Mouse (Mus musculus) lung, postnatal 14 days (tissue): ENCODE measurements at regions not wholly inside any gene's neighbourhood (a gene's known extent, or its start where the extent isn't known, plus 50 kb on each side); places are given as distances from the start of the nearest gene placed in this dataset.

Experiments
- DNase-seq: peaks from one replicate; pipeline ENCODE4 v3.0.0; 2021

DNA sequence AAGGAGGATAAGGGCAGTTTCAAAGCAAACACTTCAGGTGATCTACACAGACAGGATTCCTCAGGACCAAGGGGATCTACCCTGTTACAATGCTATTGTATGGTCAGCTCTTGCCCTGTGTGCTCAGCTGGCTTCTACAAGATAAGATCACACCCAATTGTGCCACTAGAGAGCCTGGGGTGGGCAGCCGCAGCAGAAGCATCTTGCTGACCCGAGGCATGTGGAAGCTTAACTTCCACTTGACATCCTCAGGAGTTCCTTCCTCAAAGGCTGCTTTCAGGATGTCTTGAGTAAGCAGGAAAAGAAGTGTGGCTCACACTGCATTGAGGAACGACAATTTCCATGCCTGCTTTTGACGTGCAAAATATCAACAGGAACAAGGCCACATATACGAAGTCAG lies 222.8 kb upstream of the Gpc5 start:
- no peak for DNase-seq

DNA sequence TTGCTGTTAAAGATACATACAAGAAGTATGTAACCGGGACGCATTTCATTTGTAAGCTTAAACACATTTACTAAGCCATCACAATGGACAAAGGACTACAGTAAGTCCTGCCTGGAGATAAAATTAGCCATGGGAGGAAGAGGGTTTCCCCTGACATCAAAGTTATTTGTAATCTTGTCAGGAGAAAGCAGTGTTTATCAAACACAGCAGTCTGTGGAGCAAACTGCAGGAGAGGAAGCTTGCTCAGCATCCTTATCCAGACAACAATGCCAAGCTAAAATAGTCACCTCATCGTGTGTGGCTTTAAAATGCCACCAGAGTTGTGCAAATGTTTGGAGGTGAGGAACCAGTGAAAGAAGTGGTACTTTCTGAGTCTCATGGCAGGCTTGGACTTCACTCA lies 216.9 kb upstream of the Gpc5 start:
- no peak for DNase-seq

DNA sequence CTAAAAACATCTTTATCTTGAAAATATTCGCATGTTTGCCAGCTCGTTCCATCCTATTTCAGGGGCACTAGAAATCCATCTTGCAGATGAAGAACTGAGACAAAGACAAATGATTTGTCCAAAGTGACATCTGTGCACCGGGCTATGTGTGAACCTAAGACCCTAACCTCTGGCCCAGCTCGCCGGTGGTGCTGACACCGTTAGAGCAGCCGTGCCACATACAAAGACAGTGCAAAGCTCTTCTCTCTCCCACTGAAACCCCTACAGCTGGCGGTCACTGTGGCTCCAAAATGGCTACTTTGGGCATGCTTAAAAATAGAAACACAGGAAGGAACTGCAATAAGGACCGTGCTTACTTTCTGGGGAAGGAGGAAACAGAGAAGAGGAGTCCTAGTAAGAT lies 215.6 kb upstream of the Gpc5 start:
- no peak for DNase-seq

DNA sequence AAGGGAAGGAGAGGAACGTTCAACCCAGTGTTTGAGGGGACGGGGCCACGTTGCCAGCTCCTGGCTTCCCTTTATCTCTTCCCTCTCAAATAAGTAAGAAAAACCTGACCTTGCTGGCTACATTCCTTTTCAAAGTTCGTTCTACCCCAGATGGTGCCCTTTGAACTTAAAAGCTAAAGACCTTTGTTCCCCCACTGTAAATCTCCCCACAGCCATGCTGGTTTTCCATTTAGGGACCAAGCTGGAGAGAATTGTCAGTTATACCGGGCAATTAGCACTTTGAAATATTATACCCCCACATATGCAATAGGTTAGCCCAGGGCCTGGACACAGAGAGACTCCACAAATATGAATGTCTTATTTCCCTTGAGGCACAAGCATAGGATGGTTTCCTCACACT lies 214.5 kb upstream of the Gpc5 start:
- DNase-seq: no peak

DNA sequence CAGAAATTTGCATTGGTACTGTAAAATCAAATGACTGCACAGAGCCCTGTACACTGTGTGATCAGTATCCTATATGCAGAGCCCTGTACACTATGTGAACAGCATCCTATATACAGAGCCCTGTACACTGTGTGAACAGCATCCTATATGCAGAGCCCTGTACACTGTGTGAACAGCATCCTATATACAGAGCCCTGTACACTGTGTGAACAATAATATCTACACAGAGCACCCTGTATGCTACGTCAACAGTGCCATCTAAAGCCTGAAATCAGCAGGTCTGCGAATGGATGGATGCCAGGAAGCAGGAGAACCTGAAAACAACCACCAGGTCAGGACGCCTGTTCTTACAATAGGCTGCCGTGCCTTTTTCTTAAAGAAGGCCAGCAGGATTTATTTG lies 211.7 kb upstream of the Gpc5 start:
- DNase-seq: no peak

DNA sequence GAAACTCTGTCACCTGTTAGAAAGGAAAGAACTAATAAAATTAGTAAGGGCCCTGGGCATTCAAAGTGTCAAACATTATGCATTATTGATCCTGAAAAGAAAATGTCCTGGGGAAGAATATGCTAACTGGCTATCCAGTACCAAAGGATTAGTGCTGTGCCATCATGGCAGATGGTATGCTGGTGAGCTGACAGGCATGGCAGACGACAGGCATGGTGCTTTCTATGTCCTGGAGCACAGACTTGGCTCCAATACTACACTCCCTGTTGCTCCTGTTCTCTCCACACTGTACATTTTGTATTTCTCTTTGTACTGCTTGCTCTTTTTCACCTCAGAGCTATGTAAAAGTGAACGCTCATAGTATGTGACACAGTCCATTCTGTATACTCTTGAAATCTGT lies 187.9 kb upstream of the Gpc5 start:
- no peak for DNase-seq

DNA sequence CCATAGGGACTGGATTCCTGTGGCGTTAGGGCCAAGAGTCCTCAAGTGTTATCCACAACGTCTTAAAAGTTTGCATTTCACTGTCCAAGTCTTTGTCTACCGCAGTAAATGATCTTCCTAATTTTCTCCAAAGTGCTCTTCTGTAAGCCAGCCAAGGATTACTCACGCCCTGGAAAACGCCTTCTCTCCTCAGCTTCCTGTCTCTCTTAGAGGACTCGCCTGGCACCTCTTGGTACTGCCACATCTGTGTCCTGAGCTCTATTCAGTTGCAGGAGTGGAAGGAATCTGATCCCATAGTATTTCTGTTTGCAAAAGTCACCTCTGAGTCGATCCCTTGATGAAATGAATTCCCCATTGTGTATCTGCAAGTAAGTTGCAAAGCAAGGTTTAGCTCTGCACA lies 179.7 kb upstream of the Gpc5 start:
- DNase-seq: no peak

DNA sequence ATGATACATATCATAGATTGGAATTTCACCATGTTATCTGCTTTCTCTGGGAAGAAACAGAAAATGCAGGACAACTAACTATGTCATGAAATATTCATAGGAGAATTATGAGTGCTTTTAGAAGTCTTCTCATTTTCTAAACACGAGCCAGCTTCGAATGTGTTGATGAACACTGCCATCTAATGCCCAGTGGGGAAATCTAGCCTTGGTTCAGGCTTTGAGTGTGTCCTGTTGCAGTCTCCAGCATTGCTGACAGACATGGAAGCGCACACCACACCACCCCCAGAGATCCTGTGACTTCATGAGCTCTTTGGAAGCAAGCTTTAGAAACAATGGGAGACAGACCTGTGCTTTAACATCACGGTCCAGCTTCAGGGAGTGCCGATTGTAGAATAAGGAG lies 178.8 kb upstream of the Gpc5 start:
- DNase-seq: peak; percentile 22

DNA sequence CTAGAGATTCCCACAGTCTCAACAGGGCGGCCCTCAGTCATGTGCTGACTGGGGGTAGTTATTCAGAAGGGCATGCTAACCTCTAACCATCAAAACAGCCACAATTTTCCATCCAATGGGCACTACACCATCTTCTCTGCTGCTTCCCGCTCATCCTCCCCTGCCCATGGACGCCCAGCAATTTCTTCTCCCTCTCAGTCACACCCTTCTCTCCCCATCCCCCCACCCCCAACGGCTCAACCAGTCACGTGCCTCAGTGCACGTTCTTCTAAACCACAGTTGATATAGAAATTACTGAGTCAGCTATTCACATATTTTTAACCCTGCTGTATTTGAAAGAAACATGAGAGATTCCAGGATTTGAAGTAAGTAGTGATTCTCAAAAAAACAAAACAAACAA lies 146.3 kb upstream of the Gpc5 start:
- DNase-seq: no peak

DNA sequence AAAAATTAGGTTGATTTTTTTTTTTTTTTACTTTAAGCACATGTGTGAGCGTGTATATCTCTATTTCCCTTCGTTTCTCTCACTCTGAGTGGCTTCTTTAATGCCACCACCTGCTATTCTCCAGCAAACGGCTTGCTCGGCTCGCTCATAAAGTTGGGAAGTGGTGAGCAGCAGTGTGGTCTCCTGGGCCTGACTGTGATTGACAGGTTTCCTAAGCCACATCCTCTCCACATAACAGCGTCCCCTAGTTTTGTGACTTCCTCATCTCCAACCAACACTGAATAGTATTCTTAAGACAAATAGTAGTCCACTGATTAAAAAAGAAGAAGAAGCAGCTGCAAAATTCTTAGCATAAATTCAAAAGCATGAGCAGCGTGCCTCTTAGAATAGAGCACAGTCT lies 145.7 kb upstream of the Gpc5 start:
- no peak for DNase-seq

DNA sequence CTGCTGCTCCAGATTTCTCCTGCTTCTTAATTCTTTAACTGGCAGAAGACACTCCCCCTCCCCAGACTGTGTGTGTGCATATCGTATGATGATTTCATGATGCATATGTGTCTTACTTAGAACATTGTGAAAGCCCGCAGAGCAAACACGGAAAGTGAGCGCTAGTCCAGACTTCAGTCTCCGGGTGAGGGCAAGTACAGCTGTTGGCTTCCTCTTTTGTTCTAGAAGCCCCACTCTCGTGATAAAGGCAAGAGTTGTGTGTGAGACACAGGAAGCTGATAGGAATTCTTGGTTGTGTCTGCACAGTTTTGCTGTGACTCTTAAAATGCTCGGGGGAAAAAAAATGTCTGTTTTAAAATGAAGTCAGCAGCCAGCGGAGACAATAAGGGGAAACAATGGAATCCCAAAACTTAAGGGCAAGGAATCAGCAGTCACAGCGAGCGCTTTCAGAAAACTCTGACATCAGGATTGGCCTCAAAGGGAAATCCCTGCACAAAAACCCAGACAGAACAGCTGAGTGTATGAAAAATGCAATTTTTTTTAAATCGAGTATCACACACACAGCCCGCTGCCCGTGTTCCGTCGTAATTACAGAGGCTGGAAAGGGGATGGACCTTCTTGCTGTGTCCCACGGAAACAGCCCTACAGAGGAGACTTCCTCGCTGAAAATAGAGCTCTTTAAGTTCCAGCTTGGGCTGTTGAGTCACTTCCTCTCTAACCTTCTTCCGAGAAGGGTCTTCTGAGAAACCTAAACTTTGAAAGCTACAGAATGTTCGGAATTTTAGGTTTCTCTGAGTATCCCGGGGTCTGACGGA lies 143.5 kb upstream of the Gpc5 start:
- peak; percentile 7 for DNase-seq

DNA sequence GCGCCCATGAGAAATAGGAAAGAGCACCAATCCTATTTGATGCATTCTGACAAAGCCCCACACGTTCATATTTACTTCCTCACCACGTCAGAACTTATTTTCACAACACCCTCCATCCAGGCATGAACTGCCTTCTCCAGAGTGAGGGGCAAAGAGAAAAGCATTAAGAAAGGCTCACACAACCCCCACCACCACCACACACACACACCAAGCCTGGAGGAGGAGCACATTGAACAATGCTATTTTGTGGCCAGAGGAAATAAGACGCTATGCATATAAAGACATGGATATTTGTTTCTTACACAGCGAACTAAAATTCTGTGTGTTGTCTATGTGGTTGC lies 142.9 kb upstream of the Gpc5 start:
- no peak for DNase-seq

DNA sequence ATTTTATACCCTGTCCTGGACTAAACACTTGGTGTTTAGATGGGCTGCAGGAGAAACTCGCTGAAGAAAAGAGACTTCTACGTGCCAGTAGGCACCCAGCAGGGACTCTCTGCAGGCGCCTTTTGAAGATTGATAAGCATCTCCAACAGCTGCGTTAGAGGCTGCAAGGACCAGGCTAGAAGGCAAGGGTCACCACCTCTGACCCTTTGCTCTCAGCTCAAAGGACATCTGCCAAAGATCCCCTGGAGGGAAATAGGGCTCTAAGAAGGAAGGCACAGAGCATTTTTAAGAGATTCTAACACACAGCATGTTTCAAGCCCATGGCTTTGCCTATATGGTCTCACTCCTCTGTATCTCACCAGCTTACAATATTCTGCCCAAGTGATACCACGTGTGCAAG lies 139.7 kb upstream of the Gpc5 start:
- DNase-seq: no peak

DNA sequence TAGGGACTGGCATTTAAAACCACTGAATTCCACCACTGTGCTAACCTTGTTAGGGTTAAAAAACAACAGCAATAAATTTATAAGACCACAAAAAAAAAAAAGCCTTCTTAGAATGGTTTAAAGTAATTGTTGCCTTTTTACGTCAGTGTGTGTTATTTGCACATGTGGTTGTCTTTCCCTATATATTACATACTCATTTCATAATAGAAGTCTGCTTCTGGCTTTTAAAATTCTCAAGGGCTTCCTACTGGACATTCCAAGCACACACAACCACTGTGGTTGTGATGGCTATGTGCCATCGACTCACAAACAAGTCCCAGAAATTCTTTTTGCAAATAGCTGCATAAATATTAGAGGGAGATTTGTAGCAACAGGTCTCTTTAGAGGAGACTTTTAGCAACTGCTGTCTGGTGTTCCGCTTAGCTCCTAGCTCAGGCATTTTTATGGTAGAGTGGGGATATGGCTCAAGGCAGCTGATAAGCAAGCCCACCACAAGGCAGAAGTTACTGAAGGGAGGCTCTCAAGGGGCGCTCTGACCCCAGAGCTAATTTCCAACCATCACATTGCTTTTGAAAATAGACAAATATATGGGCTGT lies 138.8 kb upstream of the Gpc5 start:
- DNase-seq: no peak

DNA sequence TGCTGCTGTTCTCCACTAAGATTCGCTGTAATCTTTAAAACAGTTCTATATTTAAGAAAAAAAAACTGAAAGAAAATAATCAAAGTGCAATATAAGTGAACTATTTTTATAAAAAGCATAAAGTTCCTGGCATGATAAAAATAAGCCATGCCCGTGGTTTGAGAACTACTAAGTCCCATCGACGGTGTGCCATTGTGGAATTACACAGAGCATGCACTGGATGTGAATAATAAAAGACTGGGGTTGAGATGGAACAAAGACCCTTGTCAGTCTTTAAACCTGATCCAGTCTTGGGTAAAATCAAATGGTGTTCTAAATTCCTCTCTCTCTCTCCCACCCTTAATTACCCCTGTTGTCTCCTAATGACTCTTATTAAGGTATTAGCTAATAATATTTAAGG lies 137.7 kb upstream of the Gpc5 start:
- DNase-seq: no peak

DNA sequence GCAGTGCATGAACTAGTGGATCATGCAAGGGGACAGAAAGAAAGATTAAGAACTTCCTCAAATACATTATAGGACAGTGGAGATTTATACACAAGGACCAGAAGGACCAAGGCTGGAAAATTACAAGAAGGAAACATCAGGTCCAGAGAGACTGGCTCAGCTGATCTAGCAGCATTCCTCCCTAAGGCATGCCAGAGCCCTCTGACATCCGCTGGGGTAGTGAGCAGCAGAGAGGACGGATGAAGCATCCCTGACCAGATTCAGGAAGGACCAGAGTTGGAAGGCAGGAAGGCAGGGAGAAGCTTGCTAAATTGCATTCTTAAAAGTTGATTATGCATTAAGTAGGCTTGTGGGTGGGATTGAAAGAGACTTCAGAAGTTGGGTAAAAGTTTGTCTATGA lies 136.4 kb upstream of the Gpc5 start:
- no peak for DNase-seq

DNA sequence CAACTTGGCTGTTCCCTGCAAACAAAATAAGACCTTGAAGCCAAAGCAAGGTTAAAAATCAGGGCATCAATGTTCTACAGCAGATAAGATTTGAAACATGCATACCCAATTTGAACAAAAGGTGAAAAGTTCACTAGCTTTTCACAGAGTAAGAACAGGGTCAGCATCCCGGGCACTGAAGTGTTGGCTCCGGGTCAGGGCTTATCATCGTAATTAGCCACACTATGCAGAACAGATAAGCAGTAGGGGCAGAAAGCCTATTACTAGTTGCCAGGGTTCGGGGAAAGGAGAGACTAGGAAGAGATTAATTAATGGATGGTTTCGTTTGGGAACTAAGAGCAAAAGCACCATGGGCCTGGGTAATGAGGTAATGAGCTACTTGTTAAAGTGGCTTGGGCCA lies 131.7 kb upstream of the Gpc5 start:
- no peak for DNase-seq

DNA sequence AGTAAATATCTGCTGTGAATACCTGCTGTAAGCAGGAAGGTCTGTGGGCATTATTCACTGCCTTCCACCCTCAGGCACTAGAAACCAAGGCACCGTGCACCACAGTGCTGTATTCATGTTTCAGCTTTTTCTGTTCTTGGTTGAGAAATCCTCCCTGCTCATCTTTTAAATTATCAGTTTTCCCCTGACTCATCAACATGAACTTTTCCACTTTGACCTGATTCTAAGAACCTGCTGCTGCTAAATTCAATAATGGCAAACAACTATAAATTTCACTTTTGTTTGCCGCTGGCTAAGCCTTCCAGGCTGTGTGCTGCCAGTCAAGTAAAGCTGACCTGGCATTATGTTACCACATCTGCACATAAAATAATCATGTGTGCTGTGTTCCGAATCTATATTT lies 126.1 kb upstream of the Gpc5 start:
- DNase-seq: no peak

DNA sequence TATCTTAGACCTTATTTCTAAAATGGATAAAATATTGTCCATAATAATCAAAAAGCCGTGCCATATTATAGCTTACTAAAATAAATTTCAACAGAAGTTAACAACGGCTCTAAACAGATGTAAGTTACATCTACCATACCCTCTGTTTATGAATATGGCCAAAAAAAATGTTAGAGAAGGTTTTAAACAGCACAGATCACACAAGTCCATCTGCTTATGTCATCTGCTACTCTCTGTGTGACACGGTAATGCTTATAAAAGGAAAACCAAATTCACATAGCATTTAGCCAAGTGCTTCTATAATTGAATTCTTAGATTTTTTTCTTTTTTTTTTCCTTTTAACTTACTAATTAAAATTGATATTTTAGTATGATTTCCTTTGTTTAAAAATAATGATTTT lies 123.0 kb upstream of the Gpc5 start:
- DNase-seq: no peak

DNA sequence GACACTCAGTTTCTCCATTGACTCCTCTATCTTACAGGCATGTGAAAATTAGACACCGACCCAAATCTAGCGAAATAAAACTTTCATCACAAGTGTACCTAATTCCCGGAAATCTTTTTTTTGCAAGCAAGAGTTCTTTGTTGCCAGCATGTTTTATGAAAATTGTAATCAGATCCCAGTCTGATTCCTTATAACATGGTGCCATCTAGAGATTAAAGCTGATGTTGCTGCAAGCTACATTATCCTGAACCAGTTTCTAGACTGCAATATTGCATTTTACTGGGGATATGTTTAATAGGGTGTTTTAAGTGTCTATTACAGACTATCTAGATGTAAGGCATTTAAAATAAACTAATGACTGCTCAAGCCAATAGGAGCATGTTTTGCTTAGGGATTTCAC lies 110.9 kb upstream of the Gpc5 start:
- no peak for DNase-seq

DNA sequence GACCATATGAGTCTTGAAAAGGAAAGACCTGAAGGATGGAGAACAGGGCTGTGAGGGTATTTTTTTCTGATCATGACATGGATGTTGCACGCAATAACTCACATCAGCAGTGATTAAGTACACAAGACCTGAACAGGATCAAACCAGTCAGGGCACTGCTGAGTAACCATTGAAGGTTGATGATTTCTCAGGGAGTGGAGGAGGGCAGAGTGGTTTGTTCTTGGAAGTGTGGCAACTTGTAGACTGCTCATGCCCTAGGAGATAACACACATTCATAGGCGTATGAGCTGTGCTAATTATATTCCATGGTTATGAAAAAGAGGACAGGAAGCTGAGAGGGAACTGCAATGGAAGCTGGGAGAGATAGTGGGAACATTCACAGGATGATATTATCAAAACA lies 88.8 kb upstream of the Gpc5 start:
- DNase-seq: no peak

DNA sequence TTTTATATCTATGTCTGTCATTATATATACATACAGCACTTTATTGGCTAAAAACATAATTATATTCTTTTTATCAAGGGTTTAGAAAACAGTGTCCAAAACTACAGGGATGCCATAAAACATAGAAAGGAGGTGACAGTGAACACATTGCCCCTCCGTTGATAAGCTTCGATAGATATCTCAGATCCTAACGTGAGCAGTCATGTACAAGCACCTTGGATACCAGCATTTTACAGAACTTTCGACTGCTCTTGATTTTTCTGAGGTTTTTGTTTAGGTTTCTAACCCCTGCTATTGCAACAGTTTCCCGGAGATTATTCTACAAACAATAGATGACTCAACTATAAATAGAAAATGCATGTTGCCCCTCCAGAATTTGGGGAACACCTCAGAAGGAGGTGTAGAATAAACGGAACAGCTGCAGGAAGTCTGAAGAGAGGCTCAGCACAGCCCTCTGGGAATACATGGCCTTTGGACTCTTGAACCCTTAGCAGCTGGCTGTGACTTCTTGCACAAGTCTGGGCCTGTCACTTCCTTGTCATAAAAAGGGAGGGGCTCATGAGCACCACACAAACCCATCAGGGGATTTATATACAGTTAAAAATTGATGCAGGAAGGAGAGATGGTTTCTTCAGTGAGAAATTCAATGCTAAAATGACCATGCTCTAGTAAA lies 87.1 kb upstream of the Gpc5 start:
- no peak for DNase-seq

DNA sequence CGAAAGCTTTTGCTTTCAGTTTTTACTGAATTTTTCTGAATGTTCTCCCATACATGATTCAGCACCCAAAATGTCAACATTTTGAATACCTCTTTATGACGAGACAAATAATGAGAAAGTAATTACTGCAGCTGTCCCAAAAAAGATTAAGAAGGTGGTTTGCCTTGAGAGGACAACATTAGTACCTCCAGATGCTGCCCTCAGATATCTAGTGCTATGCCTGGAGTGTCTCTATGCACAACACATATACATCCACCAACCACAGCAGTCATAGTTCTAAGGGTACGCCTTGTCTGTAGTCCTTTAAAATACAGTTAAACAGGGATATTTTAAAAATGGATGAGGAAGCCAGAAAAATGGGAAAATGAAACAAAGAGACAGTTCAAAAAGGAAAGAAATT lies 81.1 kb upstream of the Gpc5 start:
- DNase-seq: no peak

DNA sequence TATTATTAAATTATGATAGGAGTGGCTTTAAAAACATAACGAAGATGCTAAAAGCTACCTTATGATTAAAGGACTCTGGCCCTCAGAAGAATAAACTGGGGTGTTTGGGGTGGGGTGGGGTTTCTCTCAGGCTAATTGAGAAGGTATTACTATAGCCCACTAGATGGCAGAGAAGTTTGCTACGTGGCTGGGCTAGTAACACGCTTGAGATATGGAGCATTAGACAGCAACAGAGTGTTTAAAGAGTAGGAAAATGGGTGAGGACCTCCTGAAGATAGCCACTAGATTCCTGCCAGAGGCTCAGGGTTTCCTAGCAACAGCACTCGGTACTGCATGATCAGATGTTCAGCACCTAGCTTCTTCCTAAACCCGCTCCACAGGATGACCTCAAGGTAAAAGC lies 76.7 kb upstream of the Gpc5 start:
- no peak for DNase-seq
